In the genomic region with DNA sequence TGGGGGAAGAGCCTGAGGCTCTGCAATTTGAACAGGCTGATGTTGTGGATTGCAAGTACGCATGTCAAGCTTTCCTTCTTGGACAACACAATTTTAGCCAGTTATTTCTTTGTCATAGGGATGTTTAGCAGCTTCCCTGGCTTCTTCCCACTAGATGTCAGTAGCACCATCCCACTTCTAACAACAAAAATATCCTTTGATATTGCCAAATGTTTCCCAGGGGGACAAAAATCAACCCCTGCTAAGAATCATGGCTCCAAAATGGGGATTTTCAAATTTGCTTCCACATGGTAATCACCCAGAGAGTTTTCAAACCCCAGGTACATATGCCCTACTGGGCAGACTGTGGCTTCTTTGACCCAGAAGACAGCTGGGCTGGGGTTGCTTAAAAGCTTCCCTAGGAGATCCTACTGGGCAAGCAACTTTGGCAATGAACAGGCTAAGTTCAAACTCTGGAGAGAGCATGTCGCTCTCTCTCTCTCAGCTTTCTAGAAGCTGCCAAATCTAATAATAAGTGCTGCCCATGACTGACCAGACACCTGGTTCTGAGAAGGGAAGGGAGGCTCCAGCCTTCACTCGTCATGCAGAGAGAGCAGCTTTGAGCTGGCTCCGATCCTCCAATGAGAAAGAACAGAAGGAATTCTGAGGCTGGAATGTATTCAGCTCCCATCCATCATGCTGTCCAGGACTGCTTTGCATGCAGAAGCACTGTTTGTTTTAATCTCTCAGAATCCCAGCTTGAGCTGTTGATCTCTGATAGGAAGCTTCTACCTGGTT, we compare ENCODE assay signal across 10 mouse cellular contexts.
DNase-seq lines count a peak whose midpoint lies in the region; ATAC-seq and TF ChIP-seq lines count a peak whose summit lies in the region.
"Had no signal": no experiment of that assay in that cellular context is flagged by ENCODE, and none has a peak within 500 bp of the region (broad histone marks: within the 10 kb centered on the region; RNA-seq: fewer than 3 reads in every experiment).

No protein-coding gene starts in this region.

- H3K4me1 ChIP-seq in forebrain, embryonic 16.5 days (replicated peaks; ENCODE audit: control insufficient read depth, insufficient read depth, low read length) = no peaks in the 10 kb centered on the region
- H3K4me1 ChIP-seq in forebrain, embryonic 10.5 days = no peaks in the 10 kb centered on the region
- H3K4me1 ChIP-seq: embryonic facial prominence, embryonic 12.5 days had no signal

- H3K9me3 ChIP-seq in forebrain, embryonic 16.5 days (ENCODE audit: control insufficient read depth, low read length) = no peaks in the 10 kb centered on the region
- H3K9me3 ChIP-seq in forebrain, embryonic 10.5 days = no peaks in the 10 kb centered on the region
- H3K9me3 ChIP-seq: embryonic facial prominence, embryonic 12.5 days had no signal

- no peak overlapping the region for H3K4me3 ChIP-seq in forebrain, embryonic 16.5 days (replicated peaks; ENCODE audit: low read length)
- no peak overlapping the region for H3K4me3 ChIP-seq in forebrain, embryonic 10.5 days
- no peak overlapping the region for H3K4me3 ChIP-seq in layer of hippocampus, adult 2 months
- H3K4me3 ChIP-seq: embryonic facial prominence, embryonic 12.5 days had no signal

- peak; percentile 18; the same call in 1 of the 2 replicates for ATAC-seq in forebrain, embryonic 16.5 days
- ATAC-seq in erythroblast, adult 5-6 weeks (replicated peaks; ENCODE audit: low FRiP score, poor library complexity, severe bottlenecking) = no peak
- no peak for ATAC-seq in activated CD4-positive, CD25-positive, alpha-beta regulatory T cell, adult 4 months

- H3K9ac ChIP-seq in forebrain, embryonic 16.5 days (replicated peaks; ENCODE audit: low read depth, low read length) = no peak overlapping the region
- H3K9ac ChIP-seq: embryonic facial prominence, embryonic 12.5 days had no signal

- peak; percentile 74 for TF ChIP-seq CTCF in layer of hippocampus, adult 2 months (conservative IDR thresholded peaks at IDR 0.05)

- no peak for DNase-seq in forebrain, embryonic 10.5 days (ENCODE audit: extremely low spot score, low spot score)
- DNase-seq in layer of hippocampus, adult 2 months (ENCODE audit: low spot score in 2 of 2) = no peak
- no peak for DNase-seq in layer of hippocampus, adult 9-11 months
- DNase-seq in cerebellum, postnatal 36 days = peak; percentile 5 to 21
- DNase-seq in lung, postnatal 10 days = peak; percentile 38
- DNase-seq: thymus, postnatal 25 days had no signal

- WGBS in forebrain, embryonic 16.5 days = 72% methylated on average over 4 of the region's 4 CpGs
- 74% methylated on average over 4 of the region's 4 CpGs for whole genome bisulfite sequencing in forebrain, embryonic 10.5 days

- no peak overlapping the region for H3K27ac ChIP-seq in forebrain, embryonic 16.5 days (ENCODE audit: low read length)
- H3K27ac ChIP-seq in forebrain, embryonic 10.5 days = no peak overlapping the region
- no peak overlapping the region for H3K27ac ChIP-seq in layer of hippocampus, adult 2 months
- H3K27ac ChIP-seq: embryonic facial prominence, embryonic 12.5 days had no signal

- H3K36me3 ChIP-seq in forebrain, embryonic 16.5 days (ENCODE audit: control insufficient read depth, insufficient read depth) = no peaks in the 10 kb centered on the region
- no peaks in the 10 kb centered on the region for H3K36me3 ChIP-seq in forebrain, embryonic 10.5 days (replicated peaks)
- H3K36me3 ChIP-seq: embryonic facial prominence, embryonic 12.5 days had no signal

- H3K4me2 ChIP-seq in forebrain, embryonic 16.5 days (ENCODE audit: low read length) = no peak overlapping the region
- H3K4me2 ChIP-seq: embryonic facial prominence, embryonic 12.5 days had no signal

- no peaks in the 10 kb centered on the region for H3K27me3 ChIP-seq in forebrain, embryonic 16.5 days (replicated peaks; ENCODE audit: control insufficient read depth, insufficient read depth, low read length)
- no peaks in the 10 kb centered on the region for H3K27me3 ChIP-seq in forebrain, embryonic 10.5 days (ENCODE audit: poor library complexity, severe bottlenecking)
- H3K27me3 ChIP-seq: embryonic facial prominence, embryonic 12.5 days had no signal

Comparison
In these comparisons a context has a peak if more than half of its experiments do, and no peak if none do; other contexts are left out.
1. DNase-seq: peak in cerebellum, postnatal 36 days (2 of 2) and lung, postnatal 10 days (single experiment); none in forebrain, embryonic 10.5 days (single experiment), layer of hippocampus, adult 2 months (0 of 2) and layer of hippocampus, adult 9-11 months (single experiment).